13 mouse cellular contexts compared by ENCODE assay signal in the genomic region with DNA sequence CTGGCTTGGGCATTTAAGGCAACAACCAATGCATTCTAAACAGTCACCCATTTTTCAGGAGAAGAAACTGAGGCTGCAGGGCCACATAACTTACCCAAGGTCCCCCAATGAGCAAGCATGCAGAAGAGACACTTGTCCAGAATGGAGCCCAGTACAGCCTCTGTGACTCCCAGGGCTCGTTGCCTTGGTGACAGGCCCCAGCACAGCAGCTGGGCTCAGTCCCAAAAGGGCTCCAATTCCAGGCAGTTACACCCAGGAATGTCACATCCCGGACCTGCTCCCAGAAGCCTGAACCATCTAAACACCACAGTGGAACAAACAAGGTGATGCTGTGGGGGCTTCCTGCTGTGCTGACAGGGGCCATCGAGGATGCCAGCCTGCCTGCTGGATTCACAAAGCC. TPM values are rescaled to one million over a fixed set of nuclear protein-coding genes. Genes with fewer than 3 reads are reported as not detected.
DNase-seq lines count a peak whose midpoint lies in the region; TF ChIP-seq lines count a peak whose summit lies in the region.
"Had no signal": no experiment of that assay in that cellular context is flagged by ENCODE, and none has a peak within 500 bp of the region (broad histone marks: within the 10 kb centered on the region; RNA-seq: fewer than 3 reads in every experiment).

No protein-coding gene starts in this region.

- H3K27ac ChIP-seq in gastrocnemius, adult 2 months: no peak overlapping the region
- H3K27ac ChIP-seq: embryonic facial prominence, embryonic 12.5 days; liver, embryonic 15.5 days had no signal

- H3K4me3 ChIP-seq in gastrocnemius, adult 2 months: no peak overlapping the region
- H3K4me3 ChIP-seq: embryonic facial prominence, embryonic 12.5 days; liver, embryonic 15.5 days had no signal

- peak; percentile 58 for DNase-seq in gastrocnemius, adult 2 months
- DNase-seq in gastrocnemius, postnatal 36 days: no peak
- DNase-seq in lung, postnatal 10 days: peak; percentile 52
- no peak for DNase-seq in lung, postnatal 14 days
- peak; percentile 47 for DNase-seq in gastrocnemius, postnatal 25 days
- peak; percentile 43 for DNase-seq in retina, embryonic 14.5 days (ENCODE audit: low spot score)
- DNase-seq in left cerebral cortex, postnatal 25 days (ENCODE audit: low spot score in 2 of 2): no peak
- no peak for DNase-seq in layer of hippocampus, postnatal 10 days (ENCODE audit: low spot score in 2 of 2)
- DNase-seq: cerebellum, adult 2 months; thymus, postnatal 14 days had no signal

- intact Hi-C loops in gastrocnemius, adult 2 months (cut with DNase I): loop anchor here (10.0 kb wide), 2 partner anchors 156 to 174 kb away; no protein-coding TSS in a partner anchor
- intact Hi-C loops in gastrocnemius, postnatal 36 days (cut with DNase I): no loop called here
- intact Hi-C loops in left cerebral cortex, postnatal 25 days (cut with DNase I): no loop called here

- no peak for TF ChIP-seq CTCF in gastrocnemius, adult 2 months (IDR thresholded peaks at IDR 0.05)

RNA-seq across cellular contexts. Expression of gene Shisal1, which starts 6.1 kb away (rescaled TPM):
- under 1 TPM; 0.23 to 0.56 TPM for total RNA-seq in gastrocnemius, adult 2 months (2021)
- under 1 TPM; 0.43 to 0.74 TPM for total RNA-seq in gastrocnemius, postnatal 36 days (2021)
- total RNA-seq in gastrocnemius, postnatal 25 days (2021): 1 to 10 TPM in 1 of 2 experiments, under 1 TPM in 1; 0.79 to 1.9 TPM
- total RNA-seq in left cerebral cortex, postnatal 25 days (2021): 10 to 100 TPM; 46.6 to 46.9 TPM
- total RNA-seq in layer of hippocampus, postnatal 10 days (2021): 10 to 100 TPM; 60.9 to 67.4 TPM
- total RNA-seq: granulocyte monocyte progenitor cell, adult 5-6 weeks had no signal

Comparison
In these comparisons a context has a peak if more than half of its experiments do, and no peak if none do; other contexts are left out.
1. DNase-seq: peak in gastrocnemius, adult 2 months (single experiment), lung, postnatal 10 days (single experiment), gastrocnemius, postnatal 25 days (single experiment) and retina, embryonic 14.5 days (single experiment); none in gastrocnemius, postnatal 36 days (0 of 2), lung, postnatal 14 days (single experiment), left cerebral cortex, postnatal 25 days (0 of 2) and layer of hippocampus, postnatal 10 days (0 of 2).
2. RNA of gene Shisal1, which starts 6.1 kb away (total RNA-seq): 60.9 to 67.4 TPM in layer of hippocampus, postnatal 10 days and 46.6 to 46.9 TPM in left cerebral cortex, postnatal 25 days; 0.79 to 1.9 TPM in gastrocnemius, postnatal 25 days, 0.43 to 0.74 TPM in gastrocnemius, postnatal 36 days and 0.23 to 0.56 TPM in gastrocnemius, adult 2 months; every median in the first group is over 10 times any median in the second.